Mouse (Mus musculus): ENCODE measurements around the gene Fam136a. TPM values are rescaled to one million over a fixed set of nuclear protein-coding genes. Genes with fewer than 3 reads are reported as not detected.

Gene Fam136a
- 10 to 100 TPM; 36.7 to 53.8 TPM for polyA plus RNA-seq (2017; shearing (Covaris generic))

DNA sequence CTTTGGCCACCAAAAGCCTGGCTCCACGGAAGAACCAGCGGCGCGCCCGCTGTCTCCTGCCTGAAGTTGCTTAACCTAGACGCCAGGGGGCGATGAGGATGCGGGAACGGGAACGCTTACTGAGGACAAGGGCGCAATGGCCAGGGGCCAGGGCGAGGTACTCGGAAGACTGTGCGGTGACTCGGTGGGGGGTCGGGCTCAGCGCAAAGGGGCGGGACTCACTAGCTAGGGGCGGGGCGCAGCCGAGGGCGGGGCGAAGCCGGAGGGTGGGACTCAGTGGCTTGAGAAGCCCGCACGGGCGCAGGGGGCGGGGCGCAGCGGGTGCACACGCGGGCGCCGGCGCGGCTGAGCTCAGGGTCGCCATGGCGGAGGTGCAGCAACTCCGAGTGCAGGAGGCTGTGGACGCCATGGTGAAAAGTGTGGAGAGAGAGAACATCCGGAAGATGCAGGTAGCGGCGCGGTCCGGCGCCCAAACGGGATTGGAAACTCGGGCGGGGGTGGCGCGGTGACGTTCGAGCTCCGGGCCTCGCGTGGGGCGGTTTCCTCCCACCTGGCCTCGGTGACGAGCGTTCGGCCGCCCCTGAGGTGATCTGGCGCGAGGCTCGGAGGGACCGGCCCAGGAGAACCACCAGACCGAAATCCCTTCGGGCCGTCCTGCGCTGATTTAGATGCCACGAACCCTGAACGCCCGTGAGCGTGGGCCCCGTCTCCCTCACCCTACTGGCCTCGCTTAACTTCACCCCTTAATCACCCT lies at the start of gene Fam136a:
Gene Fam136a (plus strand): TSS at position 276 of the 754 bp plus-strand sequence.

DNA sequence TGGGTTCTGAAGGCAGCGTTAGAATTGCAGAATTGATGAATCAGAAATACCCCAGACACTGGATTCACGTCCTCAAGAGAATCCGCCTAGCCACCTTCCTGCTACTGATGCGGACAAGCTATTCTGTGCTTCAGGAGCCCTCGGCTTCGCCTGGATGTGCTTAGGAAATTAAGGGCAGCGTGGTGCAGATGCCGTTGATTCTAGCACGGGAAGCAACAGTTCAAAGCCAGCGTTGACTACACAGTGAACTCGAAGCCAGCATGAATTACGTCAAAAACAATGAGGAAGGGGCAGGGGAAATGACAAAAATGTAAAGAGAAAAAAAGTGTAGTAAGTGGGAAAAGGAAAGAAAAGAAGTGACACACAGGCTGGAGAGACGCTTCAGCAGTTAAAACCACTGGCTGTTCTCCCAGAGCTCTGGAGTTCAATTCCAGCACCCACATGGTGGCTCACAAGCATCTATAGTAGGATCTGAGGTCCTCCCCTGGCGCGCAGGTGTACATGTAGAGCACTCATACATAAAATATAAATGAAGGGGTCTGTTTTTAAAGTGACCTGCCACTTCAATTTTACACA lies 5.4 kb downstream of the Fam136a start, which contains the start of gene Snrpg:
Gene Snrpg (plus strand): TSS at position 541 of the 576 bp plus-strand sequence.

DNA sequence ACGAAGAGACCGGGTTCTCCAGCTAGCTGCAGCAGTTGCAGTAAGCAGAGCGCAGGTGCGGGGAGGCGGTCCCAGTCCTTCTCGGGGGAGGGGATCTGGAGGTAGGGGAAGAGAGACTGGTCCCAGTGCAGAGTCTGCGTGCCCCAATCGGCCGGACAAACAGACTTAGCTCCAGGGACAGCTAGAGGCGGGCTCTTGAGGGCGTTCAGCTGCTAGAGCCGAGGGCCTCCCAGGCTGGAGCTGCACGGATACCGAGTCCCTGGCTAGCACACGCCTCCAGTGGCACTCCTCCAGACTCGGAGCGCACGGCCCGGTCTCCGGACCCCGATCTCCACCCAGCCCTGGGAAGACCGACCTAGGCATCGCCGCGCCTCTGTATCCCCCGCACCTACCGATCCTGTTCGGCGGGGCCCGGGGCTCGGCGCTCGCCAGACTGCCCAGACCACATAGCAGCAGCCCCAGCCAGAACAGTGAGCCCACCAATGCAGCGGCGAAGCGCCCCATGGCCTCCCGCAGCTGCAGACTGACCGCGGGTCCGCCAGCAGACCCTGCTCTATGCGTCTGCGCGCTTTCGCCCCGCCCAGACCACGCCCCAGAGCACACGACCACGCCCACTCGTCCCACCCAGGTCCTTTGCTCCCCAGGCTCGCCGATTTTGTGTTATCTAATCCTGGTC lies 31.3 kb downstream of the Fam136a start, which contains the start of gene Pcyox1:
Gene Pcyox1 (minus strand): TSS at position 574 of the 676 bp plus-strand sequence.

DNA sequence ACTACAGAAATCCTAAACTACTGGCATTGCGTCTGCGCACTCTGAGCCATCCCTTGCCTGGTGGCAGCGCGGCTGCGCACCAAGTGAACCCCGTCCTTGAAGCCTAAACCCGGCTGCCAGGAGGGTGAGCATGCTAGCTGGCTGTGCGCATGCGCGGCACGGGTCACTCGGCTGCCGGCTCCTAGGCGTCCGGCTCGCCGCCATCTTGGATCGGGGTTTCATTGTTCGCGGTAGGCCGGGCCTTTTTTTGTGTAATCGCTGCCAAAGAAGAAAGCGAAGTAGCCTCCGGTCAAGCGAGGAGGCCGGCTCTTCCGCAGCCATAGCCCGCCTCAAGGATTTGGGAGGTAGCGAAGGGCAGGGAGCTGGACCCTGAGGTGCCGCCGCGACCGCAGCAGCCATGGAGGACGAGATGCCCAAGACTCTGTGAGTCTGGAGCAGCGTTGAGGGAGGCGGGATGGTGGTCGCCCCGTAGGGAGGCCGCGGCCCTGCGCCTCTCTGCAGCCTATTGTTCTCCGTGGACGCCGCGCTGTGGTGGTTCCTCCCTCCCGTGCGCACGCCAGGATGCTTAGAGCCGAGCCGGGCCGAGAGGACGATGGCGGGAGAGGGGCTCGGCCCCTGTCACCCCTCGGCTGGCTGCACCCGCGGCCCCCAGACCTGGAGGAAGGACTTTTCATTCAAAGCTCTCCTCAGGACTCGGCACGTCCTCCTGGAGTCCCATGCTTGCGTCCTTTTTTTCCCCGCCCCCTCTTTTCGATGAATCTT lies 38.8 kb downstream of the Fam136a start, which contains the start of gene Tia1:
Gene Tia1 (plus strand): TSS at position 120 of the 762 bp plus-strand sequence.

Other genes starting within 250 kb of the Fam136a start
- 1 to 10 TPM in 1 of 2 experiments, under 1 TPM in 1; 0.18 to 2.1 TPM for gene Tgfa, start 170.4 kb upstream of the Fam136a start, polyA plus RNA-seq (2017; shearing (Covaris generic))
- 100 to 1,000 TPM; 345 to 350 TPM for gene Snrpg, start 5.7 kb downstream of the Fam136a start, polyA plus RNA-seq (2017; shearing (Covaris generic))
- 1 to 10 TPM; 6.3 to 8.4 TPM for gene Pcyox1, start 31.5 kb downstream of the Fam136a start, polyA plus RNA-seq (2017; shearing (Covaris generic))
- 100 to 1,000 TPM in 1 of 2 experiments, 10 to 100 TPM in 1; 97.6 to 106 TPM for gene Tia1, start 38.6 kb downstream of the Fam136a start, polyA plus RNA-seq (2017; shearing (Covaris generic))
- not detected for gene Gm44790, start 61.0 kb downstream of the Fam136a start, polyA plus RNA-seq (2017; shearing (Covaris generic))
- gene C87436, start 72.7 kb downstream of the Fam136a start, polyA plus RNA-seq (2017; shearing (Covaris generic)) = 10 to 100 TPM; 39.7 to 54.0 TPM
- gene Pcbp1, start 160.7 kb downstream of the Fam136a start, polyA plus RNA-seq (2017; shearing (Covaris generic)) = 100 to 1,000 TPM; 296 to 370 TPM

Data from inflammation-experienced regulatory T-cells (primary cell).